Mouse (Mus musculus) kidney, postnatal 4 days (tissue): ENCODE data around the gene Bcam.

ENCODE experiments used
- DNase-seq, 2 experiments: peaks; one replicate each; pipeline ENCODE4 v3.0.0; 2021; ENCODE audit warnings: mixed read lengths in 2 of 2

Gene Bcam

DNA sequence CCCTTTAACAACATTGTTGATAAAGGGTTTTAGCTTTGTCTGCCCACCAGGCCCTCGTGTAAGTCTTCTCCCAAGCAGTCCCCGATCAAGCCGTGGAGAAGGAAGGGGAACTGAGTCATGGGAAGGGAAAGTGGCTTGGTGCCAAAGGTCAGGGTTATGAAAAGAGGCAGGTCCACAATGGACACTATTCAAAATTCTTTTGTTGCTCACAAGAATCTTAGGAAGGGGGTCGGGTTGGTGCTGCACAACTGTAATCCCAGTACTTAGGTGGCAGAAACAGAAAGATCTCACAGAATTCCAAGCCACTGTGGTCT is 19.8 kb downstream of the Bcam start:
- no peak for DNase-seq

DNA sequence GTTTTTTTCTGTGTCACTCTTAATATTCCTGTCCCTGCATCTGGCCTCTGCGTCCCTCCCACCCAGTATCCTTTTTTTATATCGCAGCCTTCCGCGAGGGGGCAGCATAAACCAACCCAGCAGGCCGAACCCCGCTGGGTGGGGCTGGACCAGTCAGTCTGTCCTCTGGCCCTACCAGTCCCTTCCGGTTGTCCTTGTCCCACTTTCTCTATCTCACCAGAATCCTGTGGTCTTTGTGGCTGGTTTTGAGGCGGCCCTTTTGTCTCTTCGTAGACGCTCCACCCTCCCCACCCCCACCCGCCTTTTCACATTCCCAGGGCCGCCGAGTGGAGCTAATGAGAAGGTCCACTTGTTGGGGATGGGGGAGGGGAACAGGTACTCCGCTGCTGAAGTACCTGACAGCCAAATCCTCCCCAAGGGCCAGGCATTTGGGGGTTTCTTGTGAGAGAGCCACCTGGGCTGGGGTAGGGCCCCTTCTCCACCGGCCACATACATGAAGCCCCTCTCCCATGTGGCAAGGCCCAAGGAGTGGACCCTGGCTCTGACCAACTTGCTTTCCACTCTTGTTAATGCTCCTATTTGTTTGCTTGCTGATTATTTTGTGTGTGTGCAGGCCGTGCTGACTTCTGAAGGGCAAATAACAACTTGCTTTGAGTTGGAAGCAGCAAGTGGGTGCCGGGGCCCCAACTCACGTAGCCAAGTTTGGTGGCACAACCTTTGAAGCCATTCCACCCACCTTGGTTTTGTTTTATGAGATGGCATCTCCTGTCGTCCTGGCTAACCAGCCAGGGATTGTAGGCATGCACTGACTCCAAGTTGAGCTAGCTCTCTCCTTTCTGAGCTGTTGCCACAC is 20.4 kb downstream of the Bcam start, which contains the start of gene Nectin2:
Nectin2 (minus strand) TSS at position 267 of the 853 bp plus-strand sequence.
- DNase-seq = peak; percentile 92 to 94

DNA sequence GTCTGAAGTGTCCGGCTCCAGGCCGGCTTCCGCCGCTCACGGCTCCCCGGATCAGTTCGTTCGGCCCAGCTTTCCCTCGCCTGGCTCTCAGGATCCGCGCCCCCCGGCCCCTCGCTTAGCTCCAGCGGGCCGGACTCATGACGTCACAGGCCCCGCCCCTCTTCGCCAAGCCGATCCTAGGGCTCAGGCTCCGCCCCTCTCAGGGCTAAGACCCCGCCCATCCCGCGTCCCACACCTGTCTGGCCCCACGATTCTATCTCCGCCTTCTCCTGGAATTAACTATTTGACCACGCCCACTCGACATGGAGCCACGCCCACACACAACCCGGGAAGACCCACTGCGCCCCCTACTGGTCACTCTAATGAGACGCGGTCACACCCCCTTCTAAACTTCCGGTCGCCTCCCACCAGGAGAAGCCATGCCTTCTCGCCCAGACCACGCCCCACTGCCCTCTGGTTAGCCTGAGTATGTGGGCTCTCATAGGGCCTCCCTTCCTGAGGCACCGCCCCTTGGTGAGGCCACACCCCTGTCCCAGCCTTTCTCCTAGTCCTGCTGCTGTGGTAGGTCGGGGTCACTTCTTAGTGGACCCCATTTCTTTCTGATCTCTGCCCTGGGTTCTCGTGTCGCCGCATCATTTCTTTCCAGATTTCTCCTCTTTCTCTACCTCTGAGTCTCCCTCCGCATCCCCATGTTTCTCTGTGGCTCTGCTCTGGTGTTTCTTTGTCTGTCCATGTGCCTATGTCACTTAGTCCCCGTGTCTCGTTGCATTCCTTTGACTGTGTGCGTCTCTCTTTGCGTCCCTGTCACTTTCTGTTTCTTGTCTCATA is 21.2 kb downstream of the Bcam start:
- peak; percentile 99 to 100 for DNase-seq

DNA sequence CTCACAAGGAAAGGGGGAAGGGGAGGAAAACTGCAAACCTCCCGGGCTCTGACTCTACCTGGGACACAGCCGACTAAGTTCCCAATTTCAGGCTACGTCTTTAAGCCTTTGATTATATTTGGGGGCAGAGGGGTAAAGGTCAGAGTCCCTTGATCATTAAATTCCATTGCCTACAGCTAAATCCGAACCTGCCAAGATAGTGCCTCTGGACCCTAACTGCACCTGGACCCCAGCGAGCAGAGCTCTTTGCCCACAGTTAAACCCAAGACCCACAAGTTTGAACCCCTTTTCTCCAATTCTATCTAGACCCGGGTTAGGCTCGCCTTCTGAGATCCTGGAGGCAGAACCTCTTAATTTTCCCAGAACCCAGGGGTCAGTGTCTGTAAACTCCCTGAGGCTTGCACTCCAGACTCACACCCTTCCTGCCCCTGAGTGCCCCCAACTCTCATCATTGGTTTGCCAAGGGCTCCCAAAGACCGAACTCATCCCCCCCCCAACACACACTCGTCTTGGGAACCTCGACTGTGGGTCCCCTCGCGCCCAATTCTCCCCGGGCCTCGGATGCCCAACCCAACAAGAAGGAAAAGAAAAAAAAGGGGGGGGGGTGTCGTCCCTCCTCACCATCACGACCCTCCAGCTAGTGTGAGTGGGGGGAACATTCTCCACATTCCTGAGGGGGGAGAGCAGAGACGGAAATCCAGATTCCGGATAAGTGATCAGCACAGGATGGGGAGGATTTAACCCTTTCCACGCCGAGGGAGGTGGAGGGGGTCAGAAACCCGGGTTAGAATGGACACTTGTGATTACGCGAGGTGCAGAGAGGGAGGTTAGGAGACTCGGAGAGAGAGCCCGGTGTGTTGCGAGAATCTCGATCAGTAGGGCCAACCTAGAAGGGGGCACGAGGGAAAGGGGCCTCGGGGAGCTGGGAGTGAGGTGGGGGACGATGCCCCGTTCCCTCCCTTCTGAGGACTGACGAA is 22.3 kb downstream of the Bcam start:
- peak; percentile 60 to 72 for DNase-seq

DNA sequence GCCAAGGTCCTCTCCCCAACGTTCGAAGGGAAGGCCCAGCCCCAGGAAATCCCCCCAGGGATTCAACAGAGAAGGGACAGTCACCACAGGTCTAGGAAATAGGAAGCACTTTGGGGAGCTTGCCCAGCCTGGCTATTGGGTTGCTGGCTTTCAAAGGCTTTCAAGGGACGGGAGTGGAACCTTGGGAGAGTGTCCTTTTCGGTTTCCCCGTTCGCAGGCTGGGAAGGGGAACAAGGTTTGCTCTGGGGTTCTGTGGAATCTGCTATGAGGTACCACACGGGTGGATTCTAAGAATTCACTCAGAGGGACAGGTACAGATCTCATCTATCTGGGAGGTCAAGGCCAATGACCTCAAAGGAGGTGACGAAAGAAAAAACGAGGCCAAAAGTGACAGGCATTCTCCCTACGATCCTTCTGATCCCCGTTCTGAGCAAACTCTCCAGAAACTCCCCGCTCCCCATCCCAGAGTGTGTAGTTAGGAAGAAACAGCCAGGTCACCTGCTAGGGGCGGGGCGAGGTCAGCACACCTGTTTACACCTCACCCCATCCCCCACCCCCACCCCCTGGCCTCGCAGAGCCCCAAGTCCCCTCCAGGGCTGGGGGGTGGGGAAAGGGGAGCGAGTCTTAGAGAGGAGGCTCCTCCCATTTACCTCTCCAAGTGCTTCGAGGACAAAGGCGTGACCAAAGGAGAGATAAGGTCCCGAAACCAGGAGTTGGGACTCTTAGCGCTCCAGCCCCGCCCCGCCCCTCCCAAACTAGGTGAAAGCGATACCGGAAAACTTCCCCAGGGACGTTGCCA is 23.2 kb downstream of the Bcam start:
- DNase-seq = peak; percentile 37 to 56

DNA sequence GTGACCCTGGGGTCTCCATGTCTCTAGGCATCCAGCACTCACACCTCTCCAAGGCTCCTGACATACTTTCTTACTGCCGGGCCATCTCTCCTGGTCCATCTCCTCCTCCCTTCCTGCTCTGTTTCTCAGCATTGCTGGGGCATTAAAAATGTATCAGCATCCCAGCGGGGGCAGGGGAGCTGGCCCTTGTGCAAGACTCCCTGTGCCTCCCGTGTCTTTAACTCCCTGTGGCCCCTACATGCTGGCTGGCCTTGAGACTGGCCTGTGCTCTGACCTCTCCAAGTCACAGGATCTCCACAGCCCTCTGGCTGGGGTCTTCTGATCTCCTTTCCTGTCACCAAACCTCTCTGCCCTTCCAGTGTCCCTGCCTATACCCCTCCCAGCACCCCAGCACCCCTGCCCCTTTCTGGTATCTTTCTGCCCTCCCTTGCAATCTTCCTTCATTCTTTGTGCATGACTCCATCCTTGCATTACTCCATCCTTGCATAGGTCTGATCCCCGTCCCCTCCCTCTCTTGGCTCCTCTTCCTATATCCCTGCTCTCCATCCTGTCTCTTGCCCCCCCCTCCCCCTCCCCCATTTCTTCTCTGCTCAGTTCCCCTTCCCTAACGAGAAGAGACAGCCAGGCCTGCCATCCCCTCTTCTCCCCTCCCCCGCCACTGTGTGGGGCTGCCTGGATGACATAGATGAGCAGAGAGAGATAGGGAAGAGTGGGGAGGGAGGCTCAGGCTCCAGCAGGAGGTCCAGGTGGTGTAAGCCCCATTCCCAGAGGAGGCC is 24.2 kb downstream of the Bcam start:
- peak in 1 of 2 experiments; percentile 37 for DNase-seq

DNA sequence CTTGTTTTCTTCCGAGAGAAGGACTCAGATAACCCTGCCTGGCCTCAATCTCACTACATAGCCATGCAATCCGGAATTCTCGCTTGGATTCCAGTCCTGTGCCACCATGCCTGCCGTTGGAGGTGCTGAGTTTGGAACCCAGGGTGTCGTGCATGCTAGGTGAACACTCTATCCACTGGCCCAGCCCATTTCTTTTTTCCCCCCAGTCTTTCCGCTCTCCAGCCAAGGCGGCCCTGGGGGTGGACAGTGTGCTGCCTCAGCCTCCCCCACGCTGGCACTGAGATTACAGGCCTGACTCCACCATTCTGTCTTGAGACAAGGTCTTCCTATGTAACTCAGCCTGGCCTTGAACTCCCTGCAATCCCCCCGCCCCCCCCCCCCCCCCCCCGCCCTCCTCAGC is 24.8 kb downstream of the Bcam start:
- DNase-seq = no peak

DNA sequence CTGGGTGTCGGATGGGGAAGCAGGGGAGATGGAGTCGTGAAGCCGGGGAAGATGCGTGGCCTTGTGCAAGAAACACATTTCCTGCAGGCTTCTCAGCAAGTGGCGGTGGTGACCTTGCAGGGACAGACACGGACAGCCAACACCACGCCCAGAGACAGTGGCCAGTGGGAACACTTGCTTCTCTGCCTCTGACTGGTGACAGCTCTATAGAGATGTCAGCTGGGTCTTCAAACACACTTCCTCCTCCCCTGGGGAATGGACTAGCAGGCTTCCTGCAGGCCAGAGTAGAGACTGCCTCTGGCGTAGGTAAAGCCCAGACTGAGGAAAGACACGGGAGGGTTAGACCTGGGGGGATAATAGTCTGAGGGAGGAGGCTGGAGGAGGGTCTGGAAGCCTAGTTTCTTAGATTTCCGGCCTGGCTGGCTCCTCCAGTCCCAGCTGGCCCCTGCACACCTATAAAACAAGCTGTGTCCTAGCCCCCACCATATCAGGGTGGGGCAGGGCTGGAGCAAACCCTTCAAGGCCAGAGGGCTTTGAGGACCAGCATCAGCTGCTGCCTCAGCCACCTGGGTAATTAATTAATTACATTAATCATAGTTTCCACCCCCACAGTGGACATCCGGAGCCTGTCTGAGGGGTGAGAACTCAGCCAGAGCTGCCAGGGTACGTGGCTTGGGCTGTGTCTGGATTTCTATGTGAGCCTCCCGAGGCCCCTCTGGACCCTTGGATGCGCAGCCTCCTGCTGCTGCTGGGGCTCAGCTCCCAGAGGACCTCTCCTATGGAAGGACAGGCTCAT is 26.0 kb downstream of the Bcam start:
- DNase-seq = peak; percentile 48 to 69

DNA sequence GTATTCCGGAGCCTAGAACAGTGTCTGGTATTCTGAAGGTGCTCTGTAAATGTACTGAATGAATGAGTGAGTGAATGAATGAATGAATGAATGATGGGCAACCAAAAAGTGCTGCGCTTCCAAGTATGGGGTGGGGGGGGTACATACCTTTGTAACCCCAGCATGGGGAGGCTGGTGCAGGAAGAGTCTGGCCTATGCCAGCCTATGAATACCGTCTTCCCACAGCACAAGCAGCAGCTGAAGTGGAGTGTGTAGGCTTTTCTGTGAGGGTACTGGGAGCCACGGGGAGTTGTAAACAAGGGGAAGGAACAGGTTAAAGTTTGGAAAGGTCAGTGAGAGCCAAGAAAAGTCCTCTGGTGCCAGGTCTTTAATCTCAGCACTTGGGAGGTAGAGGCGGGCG is 27.0 kb downstream of the Bcam start:
- DNase-seq = no peak

DNA sequence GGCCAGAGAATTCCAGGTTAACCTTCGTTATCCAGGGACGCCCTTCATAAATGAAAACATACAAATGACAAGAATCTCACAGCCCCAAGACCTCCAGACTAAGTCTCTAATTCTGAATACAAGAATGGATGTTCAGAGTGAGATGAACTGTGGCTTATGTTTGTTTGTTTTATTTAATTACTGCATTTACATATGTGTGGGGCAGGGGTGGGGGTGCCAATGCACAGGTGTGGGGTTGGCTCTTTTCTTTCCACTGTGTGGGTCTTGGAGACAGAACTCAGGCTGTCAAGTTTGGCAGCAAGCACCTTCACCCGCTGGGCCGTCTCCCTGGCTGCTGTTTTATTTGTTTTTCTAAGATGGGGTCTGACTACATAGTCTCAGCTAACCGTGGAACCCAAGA is 28.3 kb downstream of the Bcam start:
- DNase-seq = no peak

DNA sequence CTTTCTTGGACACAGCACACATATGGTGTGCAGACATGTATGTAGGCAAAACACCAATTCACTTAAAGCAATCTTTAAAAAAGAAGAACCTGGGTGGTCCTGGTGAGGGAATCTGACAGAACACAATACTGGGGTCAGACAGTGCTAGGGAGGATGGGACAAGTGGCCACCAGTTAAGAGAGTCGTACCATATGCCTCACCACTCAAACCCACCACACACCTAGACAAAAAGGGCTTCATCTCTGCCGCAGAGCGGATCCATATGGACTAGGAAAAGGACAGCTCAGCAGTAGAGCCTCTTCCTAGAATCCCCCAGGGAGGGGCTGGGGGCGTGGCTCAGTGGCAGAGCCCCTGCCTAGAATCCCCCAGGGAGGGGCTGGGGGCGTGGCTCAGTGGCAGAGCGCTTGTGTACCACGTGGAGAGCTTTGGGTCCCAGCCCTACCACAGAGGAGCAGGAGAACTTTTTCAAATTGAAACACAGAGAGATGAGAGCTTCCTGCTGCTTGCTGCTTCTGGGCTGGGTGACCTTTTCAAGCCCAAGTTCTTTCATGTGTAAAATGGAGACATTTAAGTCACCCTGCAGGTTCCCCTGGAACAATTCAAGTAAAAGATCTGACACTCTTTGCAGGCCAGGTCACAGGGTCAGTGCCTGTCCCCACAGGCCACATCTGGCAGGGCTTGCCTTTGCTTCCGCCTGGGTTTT is 29.3 kb downstream of the Bcam start:
- DNase-seq = peak; percentile 75 to 83

DNA sequence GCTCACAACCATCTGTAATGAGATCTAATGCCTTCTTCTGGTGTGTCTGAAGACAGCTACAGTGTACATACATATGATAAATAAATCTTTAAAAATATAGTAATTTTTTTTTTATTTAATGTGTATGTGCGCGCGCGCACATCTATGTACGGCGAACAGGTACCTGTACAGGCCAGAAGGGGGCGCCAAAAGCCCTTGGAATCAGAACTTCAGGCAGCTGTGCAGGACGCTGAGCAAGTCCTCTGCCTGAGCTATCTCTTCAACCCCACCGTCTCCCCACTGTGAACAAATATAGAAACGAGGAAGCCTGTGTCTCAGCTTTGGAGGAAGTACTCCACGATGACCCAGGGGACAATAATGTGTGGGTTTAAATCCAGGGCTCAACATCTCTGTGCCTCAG is 30.5 kb downstream of the Bcam start:
- DNase-seq = peak; percentile 51 to 61

DNA sequence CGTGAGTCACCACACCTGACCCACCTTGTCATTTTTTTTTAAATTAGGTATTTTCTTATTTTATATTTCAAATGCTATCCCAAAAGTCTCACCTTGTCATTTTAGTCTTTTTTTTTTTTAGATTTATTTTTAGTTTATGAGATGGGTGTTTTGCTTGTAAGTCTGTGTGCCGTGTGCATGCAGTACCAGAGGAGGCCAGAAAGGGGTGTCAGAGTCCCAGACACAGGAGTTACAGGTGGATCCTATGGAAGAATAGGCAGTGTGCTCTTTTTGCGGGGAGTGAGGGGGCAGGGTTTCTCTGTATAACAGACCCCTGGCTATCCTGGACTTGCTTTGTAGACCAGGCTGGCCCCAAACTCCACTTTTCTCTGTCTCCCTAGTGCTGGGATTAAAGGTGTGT is 32.0 kb downstream of the Bcam start:
- DNase-seq = peak in 1 of 2 experiments; percentile 43

DNA sequence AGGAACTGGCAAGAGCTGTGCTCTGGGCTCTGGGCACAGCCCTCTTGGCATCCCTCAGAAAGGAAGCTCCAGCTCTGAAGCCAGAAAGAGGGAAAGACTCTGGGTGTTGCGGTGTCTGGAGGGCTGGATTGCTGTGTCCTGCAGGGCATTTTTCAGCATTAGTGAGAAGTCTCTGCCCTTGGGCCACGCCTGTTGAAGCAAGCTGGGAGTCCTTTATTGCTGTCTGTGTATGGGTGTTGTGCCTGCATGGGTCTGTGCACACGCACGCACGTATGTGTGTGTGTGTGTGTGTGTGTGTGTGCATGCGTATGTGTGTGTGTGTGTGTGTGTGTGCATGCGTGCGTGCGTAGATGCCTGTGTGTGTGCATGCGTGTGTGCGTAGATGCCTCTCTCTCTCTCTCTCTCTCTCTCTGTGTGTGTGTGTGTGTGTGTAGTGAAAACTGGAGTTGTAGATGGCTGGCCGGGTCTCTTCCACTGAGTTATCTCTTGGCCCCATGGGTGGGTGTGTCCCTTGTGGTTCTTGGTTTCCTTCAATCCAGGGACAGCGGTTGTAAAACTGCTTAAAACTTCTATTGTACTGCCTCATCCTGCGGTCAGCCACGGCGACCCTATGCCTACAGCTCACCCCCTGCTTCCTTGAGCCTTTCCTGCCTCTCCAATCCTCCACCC is 34.3 kb downstream of the Bcam start:
- peak in 1 of 2 experiments; percentile 15 for DNase-seq

DNA sequence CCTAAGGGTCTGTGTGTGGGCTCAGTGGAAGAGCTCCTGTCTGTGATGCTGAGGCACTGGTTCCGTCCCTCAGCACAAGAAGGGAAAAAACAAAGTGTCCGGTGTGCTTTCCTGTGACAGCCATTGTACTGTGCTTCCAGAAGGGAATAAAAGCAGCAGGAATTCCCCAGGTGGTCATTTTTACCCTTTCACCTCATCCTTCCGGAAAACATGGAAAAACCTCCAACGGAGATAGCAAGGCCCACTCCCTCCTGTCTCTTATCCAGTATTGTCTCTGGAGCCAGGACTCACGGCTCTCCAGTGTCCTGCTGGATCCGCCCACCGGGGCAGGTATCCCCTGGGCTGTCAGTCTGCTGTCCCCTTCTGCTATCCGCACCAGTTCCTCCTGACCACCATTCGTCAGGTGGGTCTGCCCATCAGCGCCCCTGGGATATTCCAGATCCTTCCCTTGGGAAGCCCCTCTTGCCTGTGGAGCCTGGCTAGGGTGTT is 36.6 kb downstream of the Bcam start:
- no peak for DNase-seq

DNA sequence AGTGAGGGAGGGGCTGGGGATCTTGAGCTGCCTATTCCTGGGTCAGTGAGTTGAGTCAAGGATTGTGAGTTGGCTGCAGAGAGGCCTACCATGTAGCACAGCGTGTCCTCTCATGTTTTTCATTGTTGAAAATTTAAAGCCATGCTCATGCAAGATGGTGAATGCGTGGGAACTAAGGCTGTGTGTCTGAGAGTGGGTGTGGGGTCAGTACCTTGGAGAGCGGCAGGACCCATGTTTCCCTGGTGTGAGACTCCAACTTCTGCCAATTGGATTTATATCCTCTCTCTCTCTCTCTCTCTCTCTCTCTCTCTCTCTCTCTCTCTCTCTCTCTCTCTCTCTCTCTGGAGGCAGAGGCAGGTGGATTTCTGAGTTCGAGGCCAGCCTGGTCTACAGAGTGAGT is 44.3 kb downstream of the Bcam start:
- peak in 1 of 2 experiments; percentile 27 for DNase-seq

DNA sequence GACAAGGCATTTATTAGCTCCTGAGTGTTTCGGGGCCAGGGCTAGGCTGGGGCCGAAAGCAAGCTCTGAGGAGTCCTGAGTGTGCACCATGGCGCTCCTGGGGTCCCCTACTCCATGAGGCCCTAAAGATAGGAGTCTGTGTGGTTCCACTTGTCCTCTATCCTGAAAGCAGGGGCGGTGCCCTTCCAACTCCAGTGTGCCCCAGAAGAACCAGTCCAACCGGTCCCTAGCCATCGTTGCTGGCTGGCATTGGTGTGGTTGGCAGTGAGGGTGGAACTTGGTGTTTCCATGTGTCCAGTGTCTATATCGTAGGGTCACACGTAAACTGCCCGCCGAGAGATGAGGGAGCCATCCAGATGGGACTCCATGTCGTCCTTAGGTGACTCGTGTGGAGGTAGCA is 46.6 kb downstream of the Bcam start:
- no peak for DNase-seq

DNA sequence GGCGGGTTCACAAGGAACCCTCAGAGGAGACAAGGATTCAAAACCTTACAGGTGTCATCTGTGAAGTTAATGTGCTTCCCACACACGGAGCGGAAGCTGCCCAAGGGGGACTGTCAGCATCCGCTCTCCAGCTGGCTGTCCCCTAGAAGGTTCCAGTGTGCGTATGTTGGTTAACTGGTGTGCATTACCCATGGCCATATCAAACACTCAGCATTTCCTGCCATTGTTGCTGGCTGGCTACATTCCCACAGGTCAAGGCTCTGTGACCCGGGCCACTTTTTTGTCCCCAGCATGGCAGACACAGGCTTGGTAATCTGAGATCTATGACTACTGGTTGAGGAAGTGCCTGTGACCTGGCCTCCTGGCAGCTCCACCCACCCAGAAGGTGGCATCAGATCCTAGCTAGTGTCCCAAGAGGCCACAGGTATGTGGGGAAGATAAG is 48.0 kb downstream of the Bcam start:
- peak; percentile 68 to 77 for DNase-seq

DNA sequence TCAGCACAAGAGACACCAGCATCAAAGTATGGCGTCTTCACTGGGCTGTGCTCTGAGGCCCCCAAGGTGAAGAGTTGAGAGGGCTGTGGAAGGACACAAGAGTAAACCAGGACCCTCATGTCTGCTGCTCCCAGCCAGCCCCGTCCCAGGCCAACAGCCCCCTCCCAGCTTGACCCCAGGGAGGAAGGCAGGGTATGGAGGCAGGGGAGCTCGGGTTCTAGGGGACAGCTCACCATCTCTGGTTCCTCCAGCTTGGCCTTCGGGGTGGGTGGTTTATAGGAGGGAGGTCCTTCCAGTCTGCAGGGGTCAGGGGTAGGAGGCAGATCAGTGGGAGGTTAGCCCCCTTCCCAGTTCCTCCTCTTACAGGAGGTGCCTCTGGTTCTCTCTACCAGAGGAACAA is 51.6 kb downstream of the Bcam start:
- DNase-seq = no peak
